Mouse (Mus musculus) small intestine, adult 2 months (tissue): ENCODE measurements at regions not wholly inside any gene's neighbourhood (a gene's known extent, or its start where the extent isn't known, plus 50 kb on each side); places are given as distances from the start of the nearest gene placed in this dataset.

Source experiments
- H3K27ac ChIP-seq: fragments of 200-500 bp; 2 replicates; pipeline ENCODE4 v1.5.1; 2012; ENCODE audit warnings: low read depth, low read length, control low read depth, inconsistent platforms; ENCODE audit not compliant: insufficient read depth
- H3K27me3 ChIP-seq: fragments of 200-500 bp; 2 replicates; pipeline ENCODE4 v1.6.1; 2012; ENCODE audit warnings: mild to moderate bottlenecking, moderate library complexity, low read length, inconsistent platforms; ENCODE audit not compliant: control insufficient read depth, insufficient read depth
- H3K36me3 ChIP-seq: fragments of 200-500 bp; 2 replicates; pipeline ENCODE4 v1.6.1; 2012; ENCODE audit warnings: mild to moderate bottlenecking, low read length, control low read depth, inconsistent platforms; ENCODE audit not compliant: control insufficient read depth, insufficient read depth
- H3K4me1 ChIP-seq: fragments of 200-500 bp; 2 replicates; pipeline ENCODE4 v1.6.1; 2012; ENCODE audit warnings: low read length, inconsistent platforms, mixed read lengths; ENCODE audit not compliant: control insufficient read depth, insufficient read depth, insufficient read length
- H3K4me3 ChIP-seq: fragments of 200-500 bp; 2 replicates; pipeline ENCODE4 v1.5.1; 2012; ENCODE audit warnings: low read depth, mild to moderate bottlenecking, control low read depth, inconsistent platforms, low read length, moderate library complexity
- CTCF ChIP-seq: fragments of 200-500 bp; IDR thresholded peaks from 2 replicates; pipeline ENCODE4 v1.5.1; 2012; ENCODE audit warnings: low read depth, mild to moderate bottlenecking, control low read depth, inconsistent platforms, low read length, moderate library complexity, mixed read lengths; ENCODE audit not compliant: insufficient replicate concordance, insufficient read length; ENCODE audit errors: extremely low read depth
- POLR2A ChIP-seq: fragments of 200-500 bp; IDR thresholded peaks from 2 replicates; pipeline ENCODE4 v1.6.1; 2012; ENCODE audit warnings: low read depth, mild to moderate bottlenecking, control low read depth, inconsistent platforms, low read length, moderate library complexity
- WGBS: fragments of 180-500 bp; shearing (Covaris S2); methylation state at CpG from one replicate; pipeline ENCODE4 v1.1.7; 2018; 5-methylcytosine and 5-hydroxymethylcytosine counted together

GRCm38 (mm10) chr16:55747250-55747649 is 91.4 kb downstream of the Nfkbiz start:
- Histone ChIP-seq H3K36me3 (no peaks in the 10 kb centered on the region), H3K4me3 (no peak overlapping the region), H3K27me3 (no peaks in the 10 kb centered on the region), H3K27ac (no peak overlapping the region), H3K4me1 (no peaks in the 10 kb centered on the region)
- TF ChIP-seq POLR2A: no peak
- TF ChIP-seq CTCF: no peak
- WGBS: 80% methylated on average over 2 of the region's 2 CpGs

GRCm38 (mm10) chr16:55746159-55746558 is 92.5 kb downstream of the Nfkbiz start:
- Histone ChIP-seq H3K27ac (no peak overlapping the region), H3K4me3 (no peak overlapping the region), H3K4me1 (no peaks in the 10 kb centered on the region), H3K36me3 (no peaks in the 10 kb centered on the region), H3K27me3 (no peaks in the 10 kb centered on the region)
- TF ChIP-seq POLR2A (no peak), CTCF (no peak)
- 87% methylated on average over 3 of the region's 3 CpGs for WGBS

GRCm38 (mm10) chr16:55745094-55745493 is 93.6 kb downstream of the Nfkbiz start:
- no peak overlapping the region for H3K4me3 ChIP-seq
- H3K27ac ChIP-seq: no peak overlapping the region
- WGBS: 87% methylated on average over 3 of the region's 3 CpGs
- no peaks in the 10 kb centered on the region for H3K27me3 ChIP-seq
- no peaks in the 10 kb centered on the region for H3K4me1 ChIP-seq
- no peak for TF ChIP-seq POLR2A
- no peaks in the 10 kb centered on the region for H3K36me3 ChIP-seq

- WGBS: 80% methylated on average over 2 of the region's 2 CpGs
- Histone ChIP-seq H3K36me3 (no peaks in the 10 kb centered on the region), H3K27me3 (no peaks in the 10 kb centered on the region), H3K27ac (no peak overlapping the region), H3K4me1 (no peaks in the 10 kb centered on the region), H3K4me3 (no peak overlapping the region)
- TF ChIP-seq CTCF (no peak), POLR2A (no peak)
Observed at GRCm38 (mm10) chr16:55741099-55741863, 97.4 kb downstream of the Nfkbiz start.

- no peaks in the 10 kb centered on the region for H3K4me1 ChIP-seq
- no peaks in the 10 kb centered on the region for H3K36me3 ChIP-seq
- 79% methylated on average over 4 of the region's 4 CpGs for WGBS
- H3K27me3 ChIP-seq: no peaks in the 10 kb centered on the region
- H3K4me3 ChIP-seq: no peak overlapping the region
- no peak overlapping the region for H3K27ac ChIP-seq
- TF ChIP-seq POLR2A (no peak), CTCF (no peak)
Observed at GRCm38 (mm10) chr16:55738741-55739140, 100.0 kb downstream of the Nfkbiz start.

- Histone ChIP-seq H3K27me3 (no peaks in the 10 kb centered on the region), H3K36me3 (no peaks in the 10 kb centered on the region), H3K27ac (no peak overlapping the region), H3K4me1 (no peaks in the 10 kb centered on the region), H3K4me3 (no peak overlapping the region)
- WGBS: 81% methylated on average over 7 of the region's 7 CpGs
- no peak for TF ChIP-seq POLR2A
- TF ChIP-seq CTCF: no peak
Observed at GRCm38 (mm10) chr16:55735476-55735968, 103.2 kb downstream of the Nfkbiz start.

GRCm38 (mm10) chr16:55734301-55734700 is 104.4 kb downstream of the Nfkbiz start:
- TF ChIP-seq CTCF (no peak), POLR2A (no peak)
- Histone ChIP-seq H3K4me1 (no peaks in the 10 kb centered on the region), H3K36me3 (no peaks in the 10 kb centered on the region), H3K27me3 (no peaks in the 10 kb centered on the region), H3K27ac (no peak overlapping the region), H3K4me3 (no peak overlapping the region)
- WGBS: 84% methylated on average over 11 of the region's 11 CpGs

GRCm38 (mm10) chr16:55733751-55734150 is 104.9 kb downstream of the Nfkbiz start:
- Histone ChIP-seq H3K4me1 (no peaks in the 10 kb centered on the region), H3K4me3 (no peak overlapping the region), H3K27me3 (no peaks in the 10 kb centered on the region), H3K27ac (no peak overlapping the region), H3K36me3 (no peaks in the 10 kb centered on the region)
- no peak for TF ChIP-seq CTCF
- TF ChIP-seq POLR2A: no peak
- WGBS: 67% methylated on average over 4 of the region's 4 CpGs
